Mouse (Mus musculus) intestine, embryonic 15.5 days (tissue): ENCODE data around the gene Prim1. TPM values are rescaled to one million over a fixed set of nuclear protein-coding genes. Genes with fewer than 3 reads are reported as not detected.
A peak's percentile ranks its signal among the peaks of the same experiment; 100 is the strongest.
"Not testable (repeated sequence)": the region's sequence is repeated elsewhere in the genome, so short reads cannot be mapped to it uniquely, and the experiment has no call there.

Source experiments
- ATAC-seq: fragments of 200-750 bp; cut with Nextera tagmentation; 2 replicates; pipeline ENCODE4 v1.8.0; 2017; ENCODE audit warnings: moderate TSS enrichment, moderate library complexity
- H3K27ac ChIP-seq: fragments of 300-500 bp; sonication (generic); 2 replicates; pipeline ENCODE4 v1.5.1; 2015; ENCODE audit warnings: mild to moderate bottlenecking, inconsistent platforms
- H3K27me3 ChIP-seq: fragments of 300-500 bp; sonication (generic); replicated peaks from 2 replicates; pipeline ENCODE4 v1.6.1; 2015; ENCODE audit warnings: inconsistent platforms
- H3K36me3 ChIP-seq: fragments of 300-500 bp; sonication (generic); 2 replicates; pipeline ENCODE4 v1.6.1; 2015; ENCODE audit warnings: inconsistent platforms
- H3K4me1 ChIP-seq: fragments of 300-500 bp; sonication (generic); replicated peaks from 2 replicates; pipeline ENCODE4 v1.6.1; 2015; ENCODE audit warnings: inconsistent platforms
- H3K4me2 ChIP-seq: fragments of 300-500 bp; sonication (generic); replicated peaks from 2 replicates; pipeline ENCODE4 v1.6.1; 2015; ENCODE audit warnings: mild to moderate bottlenecking, inconsistent platforms
- H3K4me3 ChIP-seq: fragments of 300-500 bp; sonication (generic); replicated peaks from 2 replicates; pipeline ENCODE4 v1.5.1; 2015; ENCODE audit warnings: inconsistent platforms
- H3K9ac ChIP-seq: fragments of 300-500 bp; sonication (generic); 2 replicates; pipeline ENCODE4 v1.6.1; 2015; ENCODE audit warnings: inconsistent platforms
- H3K9me3 ChIP-seq: fragments of 300-500 bp; sonication (generic); 2 replicates; pipeline ENCODE4 v1.6.1; 2016; ENCODE audit warnings: inconsistent platforms
- WGBS: fragments of 180-500 bp; shearing (Covaris S2); methylation state at CpG from one replicate; pipeline ENCODE4 v1.1.7; 2015; 5-methylcytosine and 5-hydroxymethylcytosine counted together
- polyA plus RNA-seq: library from polyadenylated mRNA; unstranded; fragments of >200 nt; fragmentation: Nextera tagmentation; extraction: Ambion mirVana; gene quantifications from 2 replicates; pipeline ENCODE4 v1.2.1, GENCODE M21; 2015

The Prim1 gene
- polyA plus RNA-seq, 1 experiment from 2014 or later = 73.0 TPM

- H3K4me2 ChIP-seq = no peak overlapping the region
- H3K4me1 ChIP-seq = peaks cover 42% of the 10 kb centered on the region
- 63% methylated on average over 3 of the region's 3 CpGs for WGBS
- H3K9me3 ChIP-seq = no peaks in the 10 kb centered on the region
- H3K4me3 ChIP-seq = no peak overlapping the region
- H3K9ac ChIP-seq = no peak overlapping the region
- H3K27ac ChIP-seq = no peak overlapping the region
- H3K27me3 ChIP-seq = no peaks in the 10 kb centered on the region
- no peak for ATAC-seq
- peaks cover 26% of the 10 kb centered on the region for H3K36me3 ChIP-seq
Measured at GRCm38 (mm10) chr10:128039858-128040257, 24.9 kb downstream of the Prim1 start.

DNA sequence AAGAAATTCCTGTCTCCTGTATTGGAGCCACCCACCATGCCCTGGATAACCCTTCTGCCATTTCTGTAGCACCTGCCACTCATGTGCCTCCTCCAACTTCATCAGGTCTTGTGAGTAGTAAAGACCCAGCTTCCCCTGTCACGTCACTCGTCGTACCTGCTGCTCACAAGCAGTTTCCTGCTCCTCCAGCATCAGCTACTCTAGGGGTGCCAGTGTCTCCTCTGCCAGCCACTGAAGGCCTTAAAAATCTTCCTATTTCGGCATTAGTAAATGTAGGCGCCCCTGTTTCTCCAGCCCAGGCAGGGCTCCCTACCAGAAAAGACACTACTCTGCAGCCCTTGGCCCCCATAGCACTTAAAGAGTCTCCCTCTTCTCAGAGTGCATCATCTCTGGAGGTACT lies 25.3 kb downstream of the Prim1 start:
- Histone ChIP-seq H3K9ac (no peak overlapping the region), H3K27me3 (no peaks in the 10 kb centered on the region), H3K9me3 (no peaks in the 10 kb centered on the region), H3K4me2 (no peak overlapping the region), H3K27ac (no peak overlapping the region), H3K36me3 (peaks cover 29% of the 10 kb centered on the region), H3K4me1 (peaks cover 44% of the 10 kb centered on the region), H3K4me3 (no peak overlapping the region)
- WGBS = 91% methylated on average over 5 of the region's 5 CpGs
- ATAC-seq = no peak

GRCm38 (mm10) chr10:128041636-128042035 lies 26.7 kb downstream of the Prim1 start:
- no peak overlapping the region for H3K27ac ChIP-seq
- no peak overlapping the region for H3K9ac ChIP-seq
- H3K9me3 ChIP-seq = no peaks in the 10 kb centered on the region
- no peak for ATAC-seq
- peaks cover 44% of the 10 kb centered on the region for H3K4me1 ChIP-seq
- no peak overlapping the region for H3K4me3 ChIP-seq
- no peak overlapping the region for H3K4me2 ChIP-seq
- 85% methylated on average over 4 of the region's 4 CpGs for WGBS
- H3K27me3 ChIP-seq = no peaks in the 10 kb centered on the region
- peaks cover 36% of the 10 kb centered on the region for H3K36me3 ChIP-seq

DNA sequence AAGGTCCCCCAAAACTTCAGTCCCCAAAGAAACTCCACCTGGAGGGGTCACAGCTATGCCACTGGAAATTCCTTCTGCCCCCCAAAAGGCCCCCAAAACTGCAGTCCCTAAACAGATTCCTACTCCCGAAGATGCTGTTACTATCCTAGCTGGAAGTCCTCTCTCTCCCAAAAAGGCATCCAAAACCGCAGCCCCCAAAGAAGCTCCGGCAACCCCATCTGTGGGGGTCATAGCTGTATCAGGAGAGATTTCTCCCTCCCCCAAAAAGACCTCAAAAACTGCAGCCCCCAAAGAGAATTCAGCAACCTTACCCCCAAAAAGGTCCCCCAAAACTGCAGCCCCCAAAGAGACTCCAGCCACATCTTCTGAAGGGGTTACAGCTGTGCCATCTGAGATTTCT lies 27.5 kb downstream of the Prim1 start:
- Histone ChIP-seq H3K4me1 (peaks cover 40% of the 10 kb centered on the region), H3K27me3 (no peaks in the 10 kb centered on the region), H3K4me3 (no peak overlapping the region), H3K9me3 (no peaks in the 10 kb centered on the region), H3K4me2 (no peak overlapping the region), H3K9ac (no peak overlapping the region), H3K27ac (no peak overlapping the region), H3K36me3 (peaks cover 36% of the 10 kb centered on the region)
- ATAC-seq = no peak
- WGBS = 87% methylated on average over 3 of the region's 3 CpGs

GRCm38 (mm10) chr10:128043041-128043835 lies 28.3 kb downstream of the Prim1 start:
- Histone ChIP-seq H3K4me2 (no peak overlapping the region), H3K9me3 (no peaks in the 10 kb centered on the region), H3K27ac (no peak overlapping the region), H3K4me1 (peaks cover 37% of the 10 kb centered on the region), H3K27me3 (no peaks in the 10 kb centered on the region), H3K9ac (no peak overlapping the region), H3K36me3 (peaks cover 39% of the 10 kb centered on the region), H3K4me3 (no peak overlapping the region)
- WGBS = 58% methylated on average over 3 of the region's 3 CpGs
- no peak for ATAC-seq

DNA sequence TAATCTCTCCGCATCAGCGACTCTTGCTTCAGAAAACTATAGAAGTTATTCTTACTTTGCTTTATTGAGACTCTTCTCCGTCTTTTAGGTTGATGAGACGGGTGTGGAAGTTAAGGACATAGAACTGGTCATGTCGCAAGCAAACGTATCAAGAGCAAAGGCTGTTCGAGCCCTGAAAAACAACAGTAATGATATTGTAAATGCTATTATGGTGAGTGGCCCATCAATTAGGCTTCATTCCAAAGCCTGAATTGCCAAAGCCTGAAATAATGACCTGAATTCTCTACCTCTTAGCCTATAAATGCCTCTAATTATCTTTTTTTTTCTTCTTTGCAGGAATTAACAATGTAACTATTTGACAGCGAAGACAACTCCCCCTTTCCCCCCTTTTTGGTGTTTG lies 33.2 kb downstream of the Prim1 start:
- 94% methylated on average over 8 of the region's 8 CpGs for WGBS
- Histone ChIP-seq H3K9me3 (no peaks in the 10 kb centered on the region), H3K27ac (no peak overlapping the region), H3K36me3 (peaks cover 40% of the 10 kb centered on the region), H3K4me1 (peaks cover 16% of the 10 kb centered on the region; the same call in 1 of the 2 replicates), H3K27me3 (no peaks in the 10 kb centered on the region), H3K9ac (no peak overlapping the region), H3K4me2 (no peak overlapping the region), H3K4me3 (no peak overlapping the region)
- ATAC-seq = no peak

GRCm38 (mm10) chr10:128049741-128050140 lies 34.8 kb downstream of the Prim1 start:
- Histone ChIP-seq H3K4me2 (no peak overlapping the region), H3K36me3 (peaks cover 30% of the 10 kb centered on the region), H3K4me1 (0 out of 2 replicates have a peak, but pooled peaks cover 3% of the 10 kb centered on the region), H3K27me3 (no peaks in the 10 kb centered on the region), H3K9ac (no peak overlapping the region), H3K4me3 (no peak overlapping the region), H3K9me3 (no peaks in the 10 kb centered on the region), H3K27ac (no peak overlapping the region)
- no peak for ATAC-seq
- 100% methylated on average over 2 of the region's 2 CpGs for WGBS

- 87% methylated on average over 2 of the region's 2 CpGs for WGBS
- Histone ChIP-seq H3K4me3 (no peak overlapping the region), H3K9ac (no peak overlapping the region), H3K36me3 (peaks cover 26% of the 10 kb centered on the region), H3K9me3 (no peaks in the 10 kb centered on the region), H3K27ac (no peak overlapping the region), H3K4me1 (no peaks in the 10 kb centered on the region), H3K27me3 (no peaks in the 10 kb centered on the region), H3K4me2 (no peak overlapping the region)
- ATAC-seq = no peak
Measured at GRCm38 (mm10) chr10:128050355-128050754, 35.4 kb downstream of the Prim1 start.

GRCm38 (mm10) chr10:128051589-128051988 lies 36.6 kb downstream of the Prim1 start:
- Histone ChIP-seq H3K36me3 (peaks cover 19% of the 10 kb centered on the region), H3K27ac (no peak overlapping the region), H3K9ac (no peak overlapping the region), H3K4me2 (no peak overlapping the region), H3K4me1 (no peaks in the 10 kb centered on the region), H3K9me3 (no peaks in the 10 kb centered on the region), H3K27me3 (no peaks in the 10 kb centered on the region), H3K4me3 (no peak overlapping the region)
- ATAC-seq = no peak
- WGBS = 95% methylated on average over 5 of the region's 5 CpGs

- not testable (repeated sequence) for H3K9ac ChIP-seq, H3K9me3 ChIP-seq, ATAC-seq, H3K4me1 ChIP-seq, H3K4me3 ChIP-seq, H3K27ac ChIP-seq, H3K27me3 ChIP-seq, H3K4me2 ChIP-seq
- peaks cover 19% of the 10 kb centered on the region for H3K36me3 ChIP-seq
- WGBS = 88% methylated on average over 1 of the region's 2 CpGs
Measured at GRCm38 (mm10) chr10:128052136-128052535, 37.2 kb downstream of the Prim1 start.

DNA sequence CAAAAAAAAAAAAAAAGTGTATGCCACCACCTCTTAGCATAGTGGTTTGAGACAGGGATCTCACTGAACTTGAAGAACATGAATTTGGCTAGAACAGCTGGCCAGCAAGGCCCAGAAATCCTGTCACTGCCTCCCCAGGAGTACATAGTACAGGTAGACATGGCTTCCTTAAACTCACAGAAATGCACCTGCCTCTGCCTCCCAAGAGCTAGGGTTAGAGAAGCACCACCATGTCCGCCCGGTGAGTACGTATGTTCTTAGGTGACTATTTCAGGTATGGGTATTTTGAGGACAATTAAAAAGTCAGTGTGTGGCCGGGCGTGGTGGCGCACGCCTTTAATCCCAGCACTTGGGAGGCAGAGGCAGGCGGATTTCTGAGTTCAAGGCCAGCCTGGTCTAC lies 38.0 kb downstream of the Prim1 start:
- Histone ChIP-seq H3K4me1 (0 out of 2 replicates have a peak, but pooled peaks cover 3% of the 10 kb centered on the region), H3K27me3 (no peaks in the 10 kb centered on the region), H3K9ac (no peak overlapping the region), H3K27ac (no peak overlapping the region), H3K36me3 (peaks cover 15% of the 10 kb centered on the region), H3K4me2 (no peak overlapping the region), H3K4me3 (no peak overlapping the region), H3K9me3 (no peaks in the 10 kb centered on the region)
- ATAC-seq = no peak
- 91% methylated on average over 8 of the region's 8 CpGs for WGBS

DNA sequence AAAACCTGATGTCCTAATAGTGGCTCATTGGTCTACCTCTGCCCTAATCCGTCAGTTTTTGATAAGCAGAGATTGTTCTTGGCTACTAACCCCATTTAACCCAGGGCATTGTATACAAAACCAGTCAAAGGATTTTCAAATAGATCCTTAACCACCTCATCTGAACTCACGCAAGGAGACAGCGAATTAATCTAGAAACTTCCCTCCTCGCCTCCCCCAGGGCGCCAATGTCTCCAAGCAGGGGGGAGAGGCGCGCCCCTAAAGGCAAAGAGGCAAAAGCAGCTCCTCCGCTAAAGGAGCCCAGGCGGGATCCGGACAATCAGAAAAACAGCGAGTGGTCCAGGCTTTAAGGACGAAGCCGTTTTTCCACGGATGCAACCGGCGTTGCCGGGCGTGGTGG lies 43.2 kb downstream of the Prim1 start:
- under 1% methylated on average over 18 of the region's 18 CpGs for WGBS
- peak overlapping the region; percentile 99 for H3K27ac ChIP-seq
- H3K4me2 ChIP-seq = peak overlapping the region; percentile 84
- no peaks in the 10 kb centered on the region for H3K27me3 ChIP-seq
- H3K9me3 ChIP-seq = no peaks in the 10 kb centered on the region
- H3K36me3 ChIP-seq = peaks cover 3% of the 10 kb centered on the region; the same call in 1 of the 2 replicates
- peak overlapping the region; percentile 79 for H3K4me3 ChIP-seq
- H3K4me1 ChIP-seq = peaks cover 8% of the 10 kb centered on the region
- ATAC-seq = no peak
- peak overlapping the region; percentile 85 for H3K9ac ChIP-seq

DNA sequence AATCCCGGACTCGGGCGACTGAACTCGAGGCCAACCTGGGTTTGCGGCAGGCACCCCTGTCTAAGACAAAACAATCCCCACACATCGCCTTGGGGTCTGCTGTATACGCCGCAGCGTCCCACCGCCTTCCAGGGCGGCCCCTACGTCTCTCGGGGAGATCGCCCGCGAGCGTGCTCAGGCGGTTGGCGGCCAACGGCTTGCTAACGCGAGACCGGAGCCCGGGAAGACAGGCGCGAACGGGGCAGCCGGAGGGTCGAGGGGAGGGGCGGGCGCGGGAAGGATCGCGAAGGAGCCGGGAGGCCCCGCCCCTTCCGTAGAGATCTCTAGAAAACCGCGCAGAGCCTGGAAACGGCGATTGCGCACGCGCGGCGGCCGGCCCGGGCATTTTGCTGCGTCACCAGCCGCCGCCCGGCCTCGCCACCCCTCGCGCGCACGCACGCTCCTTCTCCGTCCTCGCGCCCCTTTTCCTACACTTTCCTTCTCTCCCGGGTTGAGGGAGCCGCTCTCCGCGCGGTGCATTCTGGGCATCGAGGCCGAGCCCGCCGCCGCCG lies 43.7 kb downstream of the Prim1 start, which contains the start of gene Ptges3:
Gene Ptges3, plus strand, starts transcription at position 354 of the 551 bp plus-strand sequence.
- peak within 1 kb of the TSS; percentile 85 for H3K9ac ChIP-seq
- H3K27me3 ChIP-seq = no peaks in the 10 kb centered on the region
- peak within 1 kb of the TSS; percentile 84 for H3K4me2 ChIP-seq
- H3K36me3 ChIP-seq = peaks cover 3% of the 10 kb centered on the region; the same call in 1 of the 2 replicates
- under 1% methylated on average over 64 of the region's 72 CpGs for WGBS
- H3K27ac ChIP-seq = peak within 1 kb of the TSS; percentile 99
- H3K4me1 ChIP-seq = peaks cover 8% of the 10 kb centered on the region
- H3K4me3 ChIP-seq = peak within 1 kb of the TSS; percentile 79
- peak; percentile 96 for ATAC-seq
- H3K9me3 ChIP-seq = no peaks in the 10 kb centered on the region
